In the genomic region with DNA sequence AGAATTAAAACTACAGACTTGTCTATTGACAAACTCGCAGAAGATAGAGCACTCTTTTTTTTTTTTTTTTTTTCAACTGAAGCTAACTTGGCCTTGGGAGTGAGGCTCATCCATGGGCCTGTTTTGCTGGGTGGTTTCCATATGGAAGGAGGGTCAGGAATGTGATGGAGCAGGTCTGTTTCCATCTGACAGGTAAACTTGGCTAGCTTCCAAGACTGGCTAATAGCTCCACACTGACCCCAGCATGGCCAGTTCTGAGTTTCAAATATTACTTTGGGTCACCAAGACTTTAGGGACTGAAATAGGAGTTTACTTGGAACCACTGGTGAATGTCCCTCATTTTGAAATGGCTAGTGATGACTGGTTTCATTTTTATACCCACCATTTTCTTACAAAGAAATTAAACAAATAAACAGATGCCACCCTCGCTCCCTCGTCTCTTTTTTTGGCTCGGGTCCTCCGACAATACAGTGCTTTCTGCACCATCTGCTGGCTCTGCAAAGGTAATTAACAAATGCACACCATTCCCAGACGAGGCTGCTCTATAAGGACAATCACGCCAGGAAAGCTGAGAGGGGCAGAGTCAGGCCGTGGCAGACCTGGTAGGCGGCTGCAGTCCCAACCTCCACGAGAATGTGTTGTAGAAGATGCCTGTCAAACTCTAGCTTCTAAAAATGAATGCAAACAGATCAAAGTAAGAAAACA, we compare ENCODE assay signal across 9 mouse cellular contexts.
DNase-seq lines count a peak whose midpoint lies in the region; ATAC-seq and TF ChIP-seq lines count a peak whose summit lies in the region.
"Had no signal": no experiment of that assay in that cellular context is flagged by ENCODE, and none has a peak within 500 bp of the region (broad histone marks: within the 10 kb centered on the region; RNA-seq: fewer than 3 reads in every experiment).

No protein-coding gene starts in this region.

- no peak overlapping the region for H3K4me3 ChIP-seq in embryonic facial prominence, embryonic 14.5 days (ENCODE audit: low read depth, low read length)
- no peak overlapping the region for H3K4me3 ChIP-seq in embryonic facial prominence, embryonic 10.5 days
- H3K4me3 ChIP-seq in midbrain, embryonic 14.5 days (replicated peaks; ENCODE audit: low read depth, low read length): no peak overlapping the region
- H3K4me3 ChIP-seq in gastrocnemius, adult 2 months: no peak overlapping the region

- H3K4me2 ChIP-seq in embryonic facial prominence, embryonic 14.5 days (ENCODE audit: low read depth, low read length): no peak overlapping the region
- H3K4me2 ChIP-seq in midbrain, embryonic 14.5 days (ENCODE audit: low read length): no peak overlapping the region

- no peak for ATAC-seq in embryonic facial prominence, embryonic 14.5 days (ENCODE audit: low read depth)
- ATAC-seq in midbrain, embryonic 14.5 days (ENCODE audit: low FRiP score, low TSS enrichment): peak; percentile 37; the same call in 1 of the 2 replicates
- ATAC-seq: Patski had no signal

- no peaks in the 10 kb centered on the region for H3K4me1 ChIP-seq in embryonic facial prominence, embryonic 14.5 days (ENCODE audit: control insufficient read depth, insufficient read depth, low read length)
- no peaks in the 10 kb centered on the region for H3K4me1 ChIP-seq in embryonic facial prominence, embryonic 10.5 days
- H3K4me1 ChIP-seq in midbrain, embryonic 14.5 days (ENCODE audit: control insufficient read depth, insufficient read depth, low read length): no peaks in the 10 kb centered on the region

- H3K27ac ChIP-seq in embryonic facial prominence, embryonic 14.5 days (replicated peaks; ENCODE audit: low read depth, low read length): no peak overlapping the region
- H3K27ac ChIP-seq in embryonic facial prominence, embryonic 10.5 days (replicated peaks): no peak overlapping the region
- no peak overlapping the region for H3K27ac ChIP-seq in midbrain, embryonic 14.5 days (replicated peaks; ENCODE audit: low read depth, low read length)
- no peak overlapping the region for H3K27ac ChIP-seq in gastrocnemius, adult 2 months

- no peak overlapping the region for H3K9ac ChIP-seq in embryonic facial prominence, embryonic 14.5 days (ENCODE audit: low read depth, low read length)
- H3K9ac ChIP-seq in midbrain, embryonic 14.5 days (replicated peaks; ENCODE audit: low read length): no peak overlapping the region

- no peak for TF ChIP-seq CTCF in gastrocnemius, adult 2 months (IDR thresholded peaks at IDR 0.05)

- DNase-seq in embryonic facial prominence, embryonic 14.5 days (ENCODE audit: low spot score): peak; percentile 39
- DNase-seq in embryonic facial prominence, embryonic 10.5 days (ENCODE audit: low spot score): no peak
- DNase-seq in kidney, adult 9 months: peak; percentile 50
- no peak for DNase-seq in kidney, postnatal 10 days
- peak; percentile 93 for DNase-seq in cerebellum, adult 9-11 months
- DNase-seq in midbrain, embryonic 14.5 days: peak; percentile 58
- DNase-seq in adipocyte (ENCODE audit: low spot score): no peak
- DNase-seq in gastrocnemius, adult 2 months: no peak

- intact Hi-C loops in gastrocnemius, adult 2 months (cut with DNase I): no loop called here

- no peaks in the 10 kb centered on the region; the same call in 1 of the 2 replicates for H3K9me3 ChIP-seq in embryonic facial prominence, embryonic 14.5 days (ENCODE audit: control insufficient read depth, low read length)
- H3K9me3 ChIP-seq in embryonic facial prominence, embryonic 10.5 days: no peaks in the 10 kb centered on the region
- H3K9me3 ChIP-seq in midbrain, embryonic 14.5 days (ENCODE audit: control insufficient read depth, low read length): no peaks in the 10 kb centered on the region

- no peaks in the 10 kb centered on the region for H3K27me3 ChIP-seq in embryonic facial prominence, embryonic 14.5 days (replicated peaks; ENCODE audit: control insufficient read depth, insufficient read depth, low read length)
- H3K27me3 ChIP-seq in embryonic facial prominence, embryonic 10.5 days (replicated peaks; ENCODE audit: low read depth, poor library complexity, severe bottlenecking): no peaks in the 10 kb centered on the region
- no peaks in the 10 kb centered on the region for H3K27me3 ChIP-seq in midbrain, embryonic 14.5 days (ENCODE audit: control insufficient read depth, insufficient read depth, low read length)
- H3K27me3 ChIP-seq: Patski had no signal

- WGBS in embryonic facial prominence, embryonic 14.5 days: 49% methylated on average over 10 of the region's 10 CpGs
- 65% methylated on average over 10 of the region's 10 CpGs for WGBS in embryonic facial prominence, embryonic 10.5 days
- 61% methylated on average over 10 of the region's 10 CpGs for WGBS in midbrain, embryonic 14.5 days

- H3K36me3 ChIP-seq in embryonic facial prominence, embryonic 14.5 days (ENCODE audit: control insufficient read depth, insufficient read depth, low read length): no peaks in the 10 kb centered on the region
- H3K36me3 ChIP-seq in embryonic facial prominence, embryonic 10.5 days (replicated peaks): no peaks in the 10 kb centered on the region
- H3K36me3 ChIP-seq in midbrain, embryonic 14.5 days (ENCODE audit: control insufficient read depth, insufficient read depth, low read length): no peaks in the 10 kb centered on the region

Comparison
In these comparisons a context has a peak if more than half of its experiments do, and no peak if none do; other contexts are left out.
1. DNase-seq: peak in embryonic facial prominence, embryonic 14.5 days (single experiment), kidney, adult 9 months (single experiment), cerebellum, adult 9-11 months (single experiment) and midbrain, embryonic 14.5 days (single experiment); none in embryonic facial prominence, embryonic 10.5 days (single experiment), kidney, postnatal 10 days (single experiment), adipocyte (single experiment) and gastrocnemius, adult 2 months (single experiment).